Mouse (Mus musculus) left cerebral cortex, adult 8-10 months (tissue): ENCODE results near the gene Tle3. TPM values are rescaled to one million over a fixed set of nuclear protein-coding genes. Genes with fewer than 3 reads are reported as not detected.

ENCODE experiments used
- DNase-seq, 2 experiments: peaks; one replicate each; pipeline ENCODE4 v3.0.0; 2022; ENCODE audit warnings: low spot score in 2 of 2
- total RNA-seq, 4 experiments: library from RNA; stranded (reverse); gene quantifications; 2 replicates each; pipeline ENCODE4 v1.2.4; 2022

Gene Tle3
- total RNA-seq, 4 experiments from 2014 or later: 37.4 to 53.8 (median 44.7) TPM

GRCm38 (mm10) chr9:61358933-61359332, 13.2 kb upstream of the Tle3 start:
- no peak for DNase-seq

GRCm38 (mm10) chr9:61359741-61360140, 12.4 kb upstream of the Tle3 start:
- no peak for DNase-seq

- DNase-seq: no peak
Measured at GRCm38 (mm10) chr9:61360163-61360562, 12.0 kb upstream of the Tle3 start.

- DNase-seq: no peak
Measured at GRCm38 (mm10) chr9:61360727-61361631, 11.2 kb upstream of the Tle3 start.

GRCm38 (mm10) chr9:61363194-61363593, 9.0 kb upstream of the Tle3 start:
- DNase-seq: no peak

GRCm38 (mm10) chr9:61366108-61366507, 6.1 kb upstream of the Tle3 start:
- no peak for DNase-seq

GRCm38 (mm10) chr9:61367156-61367555, 5.0 kb upstream of the Tle3 start:
- DNase-seq: no peak

GRCm38 (mm10) chr9:61367857-61368566, 4.2 kb upstream of the Tle3 start:
- DNase-seq: no peak

GRCm38 (mm10) chr9:61368567-61369240, 3.5 kb upstream of the Tle3 start:
- DNase-seq: no peak

GRCm38 (mm10) chr9:61369316-61370273, 2.6 kb upstream of the Tle3 start:
- peak; percentile 28 to 43 for DNase-seq

- DNase-seq: peak; percentile 96 to 100
Measured at GRCm38 (mm10) chr9:61370454-61370888, 1.7 kb upstream of the Tle3 start.

- DNase-seq: peak; percentile 53 to 74
Measured at GRCm38 (mm10) chr9:61370889-61371754, 1.0 kb upstream of the Tle3 start.

- DNase-seq: no peak
Measured at GRCm38 (mm10) chr9:61372510-61372975, 377 bp downstream of the Tle3 start.

GRCm38 (mm10) chr9:61372976-61373633, 939 bp downstream of the Tle3 start:
- peak in 1 of 2 experiments; percentile 15 for DNase-seq

- DNase-seq: no peak
Measured at GRCm38 (mm10) chr9:61373634-61373941, 1.4 kb downstream of the Tle3 start.

- no peak for DNase-seq
Measured at GRCm38 (mm10) chr9:61373942-61374900, 2.1 kb downstream of the Tle3 start.

GRCm38 (mm10) chr9:61375002-61375401, 2.8 kb downstream of the Tle3 start:
- DNase-seq: no peak
